Mouse (Mus musculus) CH12.LX (cell line): ENCODE results near the gene Myef2. TPM values are rescaled to one million over a fixed set of nuclear protein-coding genes. Genes with fewer than 3 reads are reported as not detected.

Source experiments
- DNase-seq: peaks from one replicate; pipeline ENCODE4 v3.0.0-alpha.2; 2013; ENCODE audit errors: extremely low read depth
- H3K27ac ChIP-seq: 2 replicates; pipeline ENCODE4 v1.5.1; 2012; ENCODE audit warnings: low read depth, mild to moderate bottlenecking, control low read depth, moderate library complexity; ENCODE audit not compliant: insufficient read depth
- H3K27me3 ChIP-seq: replicated peaks from 2 replicates; pipeline ENCODE3; 2012; ENCODE audit warnings: inconsistent platforms
- H3K36me3 ChIP-seq, 2 experiments: replicated peaks in 1 of 2; 2 replicates each; pipeline versions ENCODE3 to v1.6.1; 2012; ENCODE audit warnings: inconsistent platforms in 1 of 2, low read length in 1 of 2, mild to moderate bottlenecking in 1 of 2, mixed read lengths in 1 of 2, moderate library complexity in 1 of 2; ENCODE audit not compliant: control insufficient read depth in 1 of 2, insufficient read depth in 1 of 2
- H3K4me1 ChIP-seq, 2 experiments: 2 replicates each; pipeline ENCODE4 v1.6.1; 2012; ENCODE audit warnings: inconsistent platforms in 1 of 2, moderate library complexity in 1 of 2; ENCODE audit not compliant: insufficient read depth in 2 of 2, control insufficient read depth in 1 of 2
- H3K4me2 ChIP-seq: 2 replicates; pipeline ENCODE4 v1.6.1; 2012; ENCODE audit warnings: low read depth, mild to moderate bottlenecking, control low read depth; ENCODE audit not compliant: poor library complexity, insufficient read depth, severe bottlenecking
- H3K4me3 ChIP-seq, 3 experiments: fragments of 150-350 bp in 1 of 3; sonication (generic) in 1 of 3; replicated peaks in 1 of 3; 2 replicates each; pipeline versions ENCODE3 to v1.5.1; 2011 to 2012; ENCODE audit warnings: low read depth in 2 of 3, low read length in 2 of 3, mild to moderate bottlenecking in 2 of 3, moderate library complexity in 2 of 3, control low read depth in 1 of 3, improper control_type of control experiment in 1 of 3, inconsistent platforms in 1 of 3, mixed read lengths in 1 of 3; ENCODE audit not compliant: poor library complexity in 1 of 3
- H3K79me2 ChIP-seq: replicated peaks from 2 replicates; pipeline ENCODE4 v1.6.1; 2012; ENCODE audit warnings: mild to moderate bottlenecking, moderate library complexity; ENCODE audit not compliant: control insufficient read depth, poor library complexity, insufficient read depth, severe bottlenecking; ENCODE audit errors: extremely low read depth
- H3K9ac ChIP-seq: 2 replicates; pipeline ENCODE4 v1.6.1; 2012; ENCODE audit warnings: low read depth, mild to moderate bottlenecking, control low read depth, moderate library complexity; ENCODE audit not compliant: insufficient read depth
- H3K9me3 ChIP-seq: replicated peaks from 2 replicates; pipeline ENCODE3; 2012; ENCODE audit warnings: low read length, inconsistent platforms, mixed read lengths
- CHD1 ChIP-seq: IDR thresholded peaks from 2 replicates; pipeline ENCODE4 v1.6.1; 2012; ENCODE audit warnings: low read depth, low read length, improper control_type of control experiment, inconsistent platforms
- CHD2 ChIP-seq: IDR thresholded peaks from 2 replicates; pipeline ENCODE4 v1.6.1; 2011; ENCODE audit warnings: low read length, improper control_type of control experiment
- CTCF ChIP-seq, 2 experiments: IDR thresholded peaks in 1 of 2; conservative IDR thresholded peaks in 1 of 2; 2 replicates each; pipeline ENCODE4 v1.5.1; 2011 to 2012; ENCODE audit warnings: low read depth in 2 of 2, low read length in 2 of 2, improper control_type of control experiment in 1 of 2, inconsistent platforms in 1 of 2, mild to moderate bottlenecking in 1 of 2, moderate library complexity in 1 of 2
- E2F4 ChIP-seq: IDR thresholded peaks from 2 replicates; pipeline ENCODE4 v1.6.1; 2011; ENCODE audit warnings: low read depth, low read length, improper control_type of control experiment; ENCODE audit not compliant: insufficient replicate concordance
- ETS1 ChIP-seq: conservative IDR thresholded peaks from 2 replicates; pipeline ENCODE4 v1.6.1; 2012; ENCODE audit warnings: low read depth, mild to moderate bottlenecking, inconsistent platforms, low read length, improper control_type of control experiment, moderate library complexity
- GABPA ChIP-seq: IDR thresholded peaks from 2 replicates; pipeline ENCODE4 v1.6.1; 2012; ENCODE audit warnings: low read depth, low read length, improper control_type of control experiment, inconsistent platforms; ENCODE audit not compliant: insufficient replicate concordance
- IRF4 ChIP-seq: IDR thresholded peaks from 2 replicates; pipeline ENCODE4 v1.6.1; 2014; ENCODE audit warnings: low read depth, mild to moderate bottlenecking, inconsistent platforms, low read length, improper control_type of control experiment
- JUND ChIP-seq: conservative IDR thresholded peaks from 2 replicates; pipeline ENCODE4 v1.6.1; 2011; ENCODE audit warnings: low read depth, low read length, improper control_type of control experiment
- KAT2A ChIP-seq: IDR thresholded peaks from 2 replicates; pipeline ENCODE4 v1.6.1; 2012; ENCODE audit warnings: low read length, improper control_type of control experiment, inconsistent platforms; ENCODE audit not compliant: insufficient replicate concordance
- MAX ChIP-seq: IDR thresholded peaks from 2 replicates; pipeline ENCODE4 v1.6.1; 2011; ENCODE audit warnings: low read length, improper control_type of control experiment
- MEF2A ChIP-seq: IDR thresholded peaks from 2 replicates; pipeline ENCODE4 v1.6.1; 2014; ENCODE audit warnings: low read depth, mild to moderate bottlenecking, inconsistent platforms, low read length, improper control_type of control experiment, borderline replicate concordance
- MXI1 ChIP-seq: IDR thresholded peaks from 2 replicates; pipeline ENCODE4 v1.6.1; 2011; ENCODE audit warnings: mild to moderate bottlenecking, low read depth, low read length, improper control_type of control experiment
- MYC ChIP-seq: IDR thresholded peaks from 2 replicates; pipeline ENCODE4 v1.6.1; 2011; ENCODE audit warnings: low read depth, mild to moderate bottlenecking, improper control_type of control experiment, low read length
- NELFE ChIP-seq: IDR thresholded peaks from 2 replicates; pipeline ENCODE4 v1.6.1; 2011; ENCODE audit warnings: low read depth, low read length, improper control_type of control experiment
- PAX5 ChIP-seq: IDR thresholded peaks from 2 replicates; pipeline ENCODE4 v1.6.1; 2012; ENCODE audit warnings: low read length, inconsistent platforms, mixed read lengths
- POLR2A ChIP-seq: IDR thresholded peaks from 2 replicates; pipeline ENCODE4 v1.6.1; 2011; ENCODE audit warnings: low read depth, mild to moderate bottlenecking, improper control_type of control experiment, low read length
- POLR2AphosphoS2 ChIP-seq: IDR thresholded peaks from 2 replicates; pipeline ENCODE4 v1.6.1; 2011; ENCODE audit warnings: low read depth, low read length, improper control_type of control experiment
- RAD21 ChIP-seq: IDR thresholded peaks from 2 replicates; pipeline ENCODE4 v1.6.1; 2011; ENCODE audit warnings: low read depth, mild to moderate bottlenecking, low read length, improper control_type of control experiment, moderate library complexity
- ZC3H11A ChIP-seq: IDR thresholded peaks from 2 replicates; pipeline ENCODE4 v1.6.1; 2012; ENCODE audit warnings: low read depth, mild to moderate bottlenecking, inconsistent platforms, low read length, improper control_type of control experiment
- ZKSCAN1 ChIP-seq: IDR thresholded peaks from 2 replicates; pipeline ENCODE4 v1.6.1; 2012; ENCODE audit warnings: low read depth, inconsistent platforms, low read length, improper control_type of control experiment, borderline replicate concordance
- ZMIZ1 ChIP-seq: IDR thresholded peaks from 2 replicates; pipeline ENCODE4 v1.6.1; 2012; ENCODE audit warnings: low read depth, mild to moderate bottlenecking, inconsistent platforms, low read length, improper control_type of control experiment
- ZNF384 ChIP-seq: IDR thresholded peaks from 2 replicates; pipeline ENCODE4 v1.6.1; 2012; ENCODE audit warnings: low read depth, low read length, improper control_type of control experiment, inconsistent platforms
- dilution Hi-C: fragments of 300-500 bp; cut with MboI; formaldehyde crosslinking; loops from 2 replicates; pipeline ENCODE4 v1.14.3; 2020; ENCODE audit warnings: low sequenced_read_pairs; ENCODE audit not compliant: extremely low pct_unique_long_range_greater_than_20kb, extremely low pct_ligation_motif_present
- in situ Hi-C: fragments of 300-500 bp; cut with MboI; formaldehyde crosslinking; loops from 3 replicates; pipeline ENCODE4 v1.14.3; 2019; ENCODE audit warnings: low sequenced_read_pairs, low pct_ligation_motif_present, low pct_unique_long_range_greater_than_20kb, mixed read lengths
- polyA plus RNA-seq: library from polyadenylated mRNA; unstranded; fragments of >175 nt; gene quantifications from 2 replicates; pipeline ENCODE4 v1.2.1, GENCODE M21; 2012; ENCODE audit warnings: low read depth; ENCODE audit not compliant: insufficient read length
- total RNA-seq, 2 experiments: library from RNA; depleted of rRNA; stranded (reverse); fragments of 300-350 nt in 1 of 2; fragments of >200 nt in 1 of 2; gene quantifications; 2 replicates each; pipeline ENCODE4 v1.2.3; 2012 to 2014

The Myef2 gene
- total and polyA plus RNA-seq, 3 experiments: not detected

DNA sequence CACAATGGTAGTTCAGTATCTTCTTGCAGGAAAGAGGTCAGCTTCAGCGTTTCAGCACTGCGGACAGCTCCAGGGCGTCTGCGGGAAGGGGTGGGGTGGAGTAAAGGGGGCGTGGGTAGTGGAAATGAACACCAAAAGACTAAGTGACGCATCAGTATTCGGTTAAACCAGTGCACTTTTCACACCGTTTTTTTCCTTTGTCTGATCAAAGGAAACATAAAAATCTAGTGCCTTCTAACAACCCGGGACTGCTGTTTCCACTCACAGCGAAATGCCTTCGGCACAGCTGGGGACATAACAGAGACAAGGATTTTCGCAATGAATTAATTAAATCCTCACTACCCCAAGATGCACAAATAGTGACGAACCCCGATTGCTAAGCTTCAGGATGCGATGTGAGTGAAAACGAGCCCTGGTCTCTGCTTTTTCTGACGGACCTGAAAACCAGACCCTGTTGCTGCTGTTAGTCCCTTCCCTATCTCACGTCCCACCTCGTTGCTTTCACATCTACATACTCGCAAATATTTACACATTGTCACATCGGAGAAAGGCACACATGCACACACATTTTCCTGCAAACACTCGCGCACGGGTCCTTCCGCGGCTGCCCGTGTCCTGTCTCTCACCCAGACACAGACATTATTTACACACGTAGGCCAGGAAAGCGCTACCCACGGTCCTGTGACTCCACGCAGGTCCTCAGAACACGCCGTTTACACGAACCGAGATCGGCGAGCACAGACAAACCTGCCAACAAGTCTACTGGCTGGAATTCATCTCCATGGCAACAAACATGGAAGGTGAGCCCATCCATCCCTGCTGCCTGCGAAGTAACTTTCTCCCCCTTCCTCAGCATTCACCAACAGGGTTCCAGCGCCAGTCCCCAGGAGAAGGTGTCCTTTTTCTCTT is 12.7 kb upstream of the Myef2 start, which contains the start of gene Ctxn2:
Gene Ctxn2 (plus strand): TSS at position 790 of the 909 bp plus-strand sequence.
- H3K9ac ChIP-seq: no peak within 1 kb of the TSS
- H3K9me3 ChIP-seq: peaks cover 14% of the 10 kb centered on the region
- DNase-seq: no peak
- H3K27me3 ChIP-seq: no peaks in the 10 kb centered on the region
- no peaks in the 10 kb centered on the region for H3K79me2 ChIP-seq
- no peak within 1 kb of the TSS for H3K4me2 ChIP-seq
- dilution Hi-C loops: no loop called here
- no peak within 1 kb of the TSS for H3K27ac ChIP-seq
- no peak for TF ChIP-seq CHD1
- TF ChIP-seq PAX5: no peak
- no peak for TF ChIP-seq MYC
- no peak for TF ChIP-seq GABPA
- no peak for TF ChIP-seq MXI1
- no peak for TF ChIP-seq CTCF (conservative IDR thresholded peaks at IDR 0.05 in 1 of 2, IDR thresholded peaks at IDR 0.05 in 1 of 2; ENCODE audit: low read depth in 2 of 2, low read length in 2 of 2)
- TF ChIP-seq ZNF384: no peak
- no peak for TF ChIP-seq ZC3H11A
- TF ChIP-seq IRF4: no peak
- TF ChIP-seq JUND: no peak
- no peak for TF ChIP-seq MAX
- TF ChIP-seq POLR2AphosphoS2: no peak
- TF ChIP-seq RAD21: no peak
- no peak for TF ChIP-seq NELFE
- H3K4me3 ChIP-seq: no peak within 1 kb of the TSS
- H3K4me1 ChIP-seq: no peaks in the 10 kb centered on the region
- H3K36me3 ChIP-seq: no peaks in the 10 kb centered on the region
- in situ Hi-C loops: no loop called here

DNA sequence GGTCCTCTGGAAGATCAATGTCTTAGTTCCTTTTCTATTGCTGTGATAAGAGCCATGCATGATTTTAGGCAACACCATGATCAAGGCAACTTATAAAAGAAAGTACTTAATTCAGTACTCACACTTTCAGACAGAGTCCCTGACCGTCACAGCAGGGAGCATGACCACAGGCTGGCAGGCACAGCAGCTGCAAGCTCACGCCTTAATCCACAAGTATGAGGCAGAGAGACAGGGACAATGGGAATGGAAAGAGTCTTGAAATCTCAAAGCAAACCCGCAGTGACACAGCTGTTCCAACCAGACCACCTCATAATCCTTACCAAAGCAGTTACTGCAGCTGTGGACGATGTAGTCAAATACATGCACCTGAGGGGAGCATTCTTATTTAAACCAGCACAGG is 10.7 kb upstream of the Myef2 start:
- TF ChIP-seq POLR2A: no peak
- TF ChIP-seq JUND: no peak
- TF ChIP-seq KAT2A: no peak
- TF ChIP-seq ZMIZ1: no peak
- TF ChIP-seq E2F4: no peak
- no peak for TF ChIP-seq MAX
- no peak for TF ChIP-seq MEF2A
- TF ChIP-seq ETS1: no peak
- TF ChIP-seq CHD2: no peak
- TF ChIP-seq PAX5: no peak
- no peak for TF ChIP-seq ZKSCAN1
- TF ChIP-seq RAD21: no peak
- no peak for DNase-seq
- Histone ChIP-seq H3K9me3 (peaks cover 16% of the 10 kb centered on the region), H3K36me3 (no peaks in the 10 kb centered on the region), H3K4me3 (no peak overlapping the region), H3K27me3 (no peaks in the 10 kb centered on the region), H3K9ac (no peak overlapping the region), H3K79me2 (no peaks in the 10 kb centered on the region), H3K4me2 (no peak overlapping the region), H3K27ac (no peak overlapping the region), H3K4me1 (no peaks in the 10 kb centered on the region)
- dilution Hi-C loops: no loop called here
- in situ Hi-C loops: no loop called here
